Mouse (Mus musculus) fat pad, adult 2 months (tissue): ENCODE data around the gene Cdh1.
"Not testable (repeated sequence)": the region's sequence is repeated elsewhere in the genome, so short reads cannot be mapped to it uniquely, and the experiment has no call there.

Experiments
- DNase-seq: peaks from one replicate; pipeline ENCODE4 v3.0.0-alpha.2; 2011; ENCODE audit warnings: low read depth, low spot score; ENCODE audit errors: extremely low read depth

Cdh1 gene

GRCm38 (mm10) chr8:106588443-106589431, 14.4 kb upstream of the Cdh1 start:
- DNase-seq: no peak

- no peak for DNase-seq
Observed at GRCm38 (mm10) chr8:106592458-106592857, 10.7 kb upstream of the Cdh1 start.

GRCm38 (mm10) chr8:106595623-106596022, 7.5 kb upstream of the Cdh1 start:
- not testable (repeated sequence) for DNase-seq

- no peak for DNase-seq
Observed at GRCm38 (mm10) chr8:106597067-106597466, 6.1 kb upstream of the Cdh1 start.

- no peak for DNase-seq
Observed at GRCm38 (mm10) chr8:106599265-106599979, 3.7 kb upstream of the Cdh1 start.

- no peak for DNase-seq
Observed at GRCm38 (mm10) chr8:106603933-106604332, 782 bp downstream of the Cdh1 start.

- no peak for DNase-seq
Observed at GRCm38 (mm10) chr8:106605657-106606056, 2.5 kb downstream of the Cdh1 start.

GRCm38 (mm10) chr8:106606121-106606520, 3.0 kb downstream of the Cdh1 start:
- DNase-seq: no peak

GRCm38 (mm10) chr8:106606601-106607145, 3.5 kb downstream of the Cdh1 start:
- no peak for DNase-seq

- DNase-seq: not testable (repeated sequence)
Observed at GRCm38 (mm10) chr8:106607783-106608182, 4.6 kb downstream of the Cdh1 start.

GRCm38 (mm10) chr8:106608425-106608824, 5.3 kb downstream of the Cdh1 start:
- no peak for DNase-seq

GRCm38 (mm10) chr8:106609076-106609903, 6.1 kb downstream of the Cdh1 start:
- no peak for DNase-seq

- DNase-seq: no peak
Observed at GRCm38 (mm10) chr8:106610958-106611640, 7.9 kb downstream of the Cdh1 start.

GRCm38 (mm10) chr8:106612047-106612446, 8.9 kb downstream of the Cdh1 start:
- no peak for DNase-seq

- no peak for DNase-seq
Observed at GRCm38 (mm10) chr8:106614704-106615103, 11.6 kb downstream of the Cdh1 start.

- DNase-seq: no peak
Observed at GRCm38 (mm10) chr8:106615661-106616299, 12.6 kb downstream of the Cdh1 start.

- no peak for DNase-seq
Observed at GRCm38 (mm10) chr8:106616679-106617078, 13.5 kb downstream of the Cdh1 start.

GRCm38 (mm10) chr8:106617196-106617595, 14.0 kb downstream of the Cdh1 start:
- no peak for DNase-seq

GRCm38 (mm10) chr8:106617865-106618264, 14.7 kb downstream of the Cdh1 start:
- no peak for DNase-seq

GRCm38 (mm10) chr8:106618324-106618723, 15.2 kb downstream of the Cdh1 start:
- DNase-seq: no peak
